Mouse (Mus musculus): ENCODE data around the gene Cnfn.
"Not testable (repeated sequence)": the region's sequence is repeated elsewhere in the genome, so short reads cannot be mapped to it uniquely, and the experiment has no call there.

Cnfn gene

DNA sequence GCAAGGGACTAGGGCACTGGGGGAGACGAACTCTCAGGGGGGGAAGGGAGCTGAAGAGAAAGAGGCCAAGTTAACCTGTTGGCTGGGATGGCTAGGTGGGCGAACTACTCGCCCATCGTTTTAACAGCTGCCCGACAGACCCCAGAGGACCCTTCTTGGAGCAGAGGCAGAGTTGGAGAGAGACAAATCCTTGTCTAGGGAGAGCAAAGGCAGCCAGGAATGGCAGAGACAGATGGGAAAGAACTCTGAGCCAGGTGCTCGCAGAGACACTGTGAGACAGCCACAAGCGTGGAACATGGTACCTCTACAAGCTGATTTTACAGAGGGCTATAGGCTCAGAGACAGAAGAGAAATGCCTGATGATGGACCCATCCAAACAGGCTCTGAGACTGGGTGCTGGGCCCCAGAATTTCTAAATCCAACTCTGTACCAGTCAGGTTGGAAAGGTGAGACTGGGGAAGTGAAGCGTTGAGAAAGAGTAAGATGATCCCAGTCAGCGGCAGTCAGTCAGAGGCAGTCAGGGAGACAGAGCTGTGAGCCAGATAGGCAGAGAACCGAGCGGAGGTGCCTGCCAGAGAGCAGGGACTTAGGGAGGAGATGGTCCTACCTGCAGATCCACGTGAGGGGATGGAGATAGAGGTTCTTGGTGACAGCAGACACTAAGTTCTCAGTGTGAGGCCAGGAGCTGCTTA, at the start of gene Cnfn:
Gene Cnfn (minus strand): TSS at position 667 of the 692 bp plus-strand sequence.
- no peak for DNase-seq (ENCODE audit: low read depth)

DNA sequence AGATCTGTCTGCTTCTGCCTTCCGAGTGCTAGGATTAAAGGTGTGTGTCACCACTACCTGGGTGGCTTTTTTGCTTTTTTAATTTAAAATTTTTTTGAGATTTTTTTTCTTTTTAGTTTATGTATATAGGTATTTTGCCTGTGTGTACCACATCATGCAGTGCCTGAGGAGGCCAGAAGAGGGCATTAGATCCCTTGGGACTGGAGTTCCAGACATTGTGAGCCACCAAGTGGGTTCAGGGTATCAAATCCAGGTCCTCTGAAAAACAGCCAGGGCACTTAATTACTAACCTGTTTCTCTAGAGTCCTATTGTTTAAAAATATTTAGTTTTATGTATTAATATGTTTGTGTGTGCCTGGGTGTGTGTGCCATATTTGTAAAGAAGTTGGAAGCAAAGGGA, 48.1 kb upstream of the Cnfn start:
- DNase-seq (ENCODE audit: low read depth) = no peak

DNA sequence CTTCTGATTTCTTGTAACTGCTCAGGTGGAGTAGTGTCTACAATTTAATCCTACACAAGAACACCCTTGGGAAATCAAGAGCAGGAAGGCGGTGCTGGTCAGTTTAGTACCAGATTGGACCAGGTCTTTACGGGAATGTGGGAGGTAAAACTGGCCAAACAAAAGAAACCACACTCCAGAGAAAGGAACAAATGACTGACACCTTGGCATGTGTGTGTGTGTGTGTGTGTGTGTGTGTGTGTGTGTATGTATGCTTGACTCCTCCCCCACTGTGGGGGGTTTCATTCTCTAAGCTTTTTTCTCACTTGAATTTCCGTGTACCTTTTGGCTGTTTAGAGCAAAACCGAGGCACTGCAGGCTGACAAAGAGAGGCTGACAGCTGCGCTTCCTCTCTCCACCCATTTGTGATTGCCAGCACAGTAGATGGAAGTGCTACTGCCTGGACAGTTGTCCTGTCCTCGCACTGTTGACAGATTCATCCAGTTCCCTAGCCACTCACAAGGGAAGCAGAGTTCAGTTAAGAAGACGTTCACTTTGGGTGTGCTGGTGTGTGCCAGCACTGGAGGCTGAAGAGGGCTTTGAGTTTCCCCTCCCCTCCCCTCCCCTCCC, 43.4 kb upstream of the Cnfn start, which contains the start of gene Cxcl17:
Gene Cxcl17 (minus strand): TSS at position 54 of the 609 bp plus-strand sequence.
- no peak for DNase-seq (ENCODE audit: low read depth)

DNA sequence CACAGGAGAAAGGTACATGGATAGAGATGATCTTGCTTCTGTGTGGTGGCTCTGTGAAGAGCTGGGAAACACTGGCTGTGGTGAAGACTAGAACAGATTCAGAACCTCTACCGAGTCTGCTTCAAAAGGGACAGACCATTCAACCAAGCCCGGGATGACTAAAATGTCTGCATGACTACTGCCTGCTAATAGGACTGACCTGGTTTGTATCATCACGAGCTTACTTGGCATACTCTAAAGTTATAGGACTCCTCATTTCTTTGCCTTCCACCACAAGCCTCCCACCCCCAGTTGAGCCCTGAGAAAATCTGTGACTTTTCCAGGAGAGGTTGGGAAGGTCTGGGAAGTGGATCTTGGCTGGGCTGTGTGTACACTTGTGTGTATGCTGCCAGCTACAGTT, 42.3 kb upstream of the Cnfn start:
- no peak for DNase-seq (ENCODE audit: low read depth)

DNA sequence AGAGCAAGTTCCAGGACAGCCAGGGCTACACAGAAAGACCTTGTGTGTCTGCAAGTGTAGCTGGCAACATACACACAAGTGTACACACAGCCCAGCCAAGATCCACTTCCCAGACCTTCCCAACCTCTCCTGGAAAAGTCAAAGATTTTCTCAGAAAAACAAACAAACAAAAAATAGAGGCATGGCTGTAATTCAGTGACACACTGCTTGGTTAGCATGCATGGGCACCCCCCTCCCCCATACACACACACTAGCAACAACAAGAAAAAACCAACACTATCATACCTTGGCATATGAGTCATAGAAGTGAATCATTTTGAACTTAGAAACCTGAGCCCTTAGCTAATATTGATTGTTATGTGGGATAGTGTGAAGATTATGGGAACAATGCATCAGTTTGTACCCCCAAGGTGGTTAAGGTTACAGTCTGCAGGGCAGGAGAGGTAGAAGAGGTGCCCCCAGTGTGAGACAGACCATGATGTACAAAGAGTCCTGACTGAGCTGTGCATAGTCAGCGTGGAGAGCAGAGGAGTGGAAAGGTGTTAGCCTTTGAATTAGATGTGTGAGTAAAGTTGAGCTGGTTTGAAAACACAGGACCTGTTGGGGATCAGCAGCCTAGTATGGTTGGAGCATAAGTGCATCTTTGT, 41.6 kb upstream of the Cnfn start:
- no peak for DNase-seq (ENCODE audit: low read depth)

DNA sequence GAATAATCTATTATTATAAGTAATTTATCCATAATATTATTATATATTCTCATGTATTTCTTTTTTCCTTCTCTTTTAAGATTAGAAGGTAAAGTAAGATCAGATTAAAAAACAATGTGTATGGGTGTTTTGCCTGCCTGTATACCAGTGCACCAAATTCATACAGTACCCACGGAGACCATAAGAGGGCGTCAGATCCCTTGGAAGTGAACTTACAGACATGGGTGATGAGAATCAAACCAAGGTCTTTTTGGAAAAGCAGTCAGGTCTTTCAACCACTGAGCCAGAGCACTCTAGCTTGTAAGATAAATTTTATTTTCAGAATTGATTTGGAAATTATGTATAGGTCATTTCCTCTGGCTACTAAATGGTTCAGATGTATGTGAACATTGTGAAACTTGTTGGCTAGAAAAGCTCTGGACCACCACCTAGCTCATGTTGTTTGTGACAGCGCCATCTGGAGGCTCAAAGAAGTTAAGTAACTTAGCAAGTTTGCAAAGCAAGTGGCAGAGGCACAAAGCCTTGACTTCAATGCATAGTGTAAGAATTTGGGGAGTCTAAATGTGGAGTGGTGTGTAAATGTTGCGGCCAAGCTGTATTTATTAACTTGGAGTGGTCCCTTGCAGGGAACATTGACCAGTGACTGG, 39.7 kb upstream of the Cnfn start:
- DNase-seq (ENCODE audit: low read depth) = peak; percentile 53

DNA sequence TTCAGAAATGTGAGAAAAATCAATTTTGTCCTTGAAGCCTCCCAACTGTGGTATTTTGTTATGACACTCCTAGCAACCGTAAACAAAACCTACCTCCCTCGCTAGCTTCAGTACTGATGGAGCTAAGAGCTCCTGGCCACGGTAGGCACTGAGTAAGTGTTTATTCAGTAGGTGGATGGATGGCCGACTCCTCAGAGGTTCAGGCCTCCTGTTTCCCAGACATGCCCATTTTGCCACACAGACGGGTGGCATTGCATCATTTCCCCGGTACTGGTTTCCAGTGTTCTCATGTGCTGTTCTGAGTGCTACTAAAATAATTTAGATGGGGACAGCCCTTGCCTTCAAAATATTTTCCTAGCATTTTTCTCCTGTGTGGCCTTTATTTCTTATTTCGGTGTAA, 36.9 kb upstream of the Cnfn start:
- no peak for DNase-seq (ENCODE audit: low read depth)

DNA sequence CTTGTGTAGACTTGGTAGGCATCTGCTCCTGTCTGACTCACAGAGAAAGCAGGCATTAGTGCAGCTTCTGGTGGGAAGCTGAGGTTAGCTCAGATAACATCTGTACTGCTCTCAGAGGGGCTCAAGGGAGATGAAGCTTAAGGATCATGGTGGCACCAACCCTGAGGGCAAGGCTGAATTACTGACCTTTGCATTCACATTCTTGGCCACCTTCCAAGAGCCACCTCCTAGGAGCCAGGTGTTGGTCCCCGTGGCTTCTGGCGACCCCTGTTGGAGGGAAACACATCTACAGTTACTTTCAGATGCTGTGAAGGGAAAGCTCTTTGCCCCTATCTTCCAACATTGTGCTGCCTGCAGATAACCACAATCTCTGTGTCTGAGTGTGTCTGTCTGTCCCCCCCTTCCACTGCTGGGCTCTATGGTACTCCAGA, 33.2 kb upstream of the Cnfn start:
- DNase-seq (ENCODE audit: low read depth) = peak; percentile 68

DNA sequence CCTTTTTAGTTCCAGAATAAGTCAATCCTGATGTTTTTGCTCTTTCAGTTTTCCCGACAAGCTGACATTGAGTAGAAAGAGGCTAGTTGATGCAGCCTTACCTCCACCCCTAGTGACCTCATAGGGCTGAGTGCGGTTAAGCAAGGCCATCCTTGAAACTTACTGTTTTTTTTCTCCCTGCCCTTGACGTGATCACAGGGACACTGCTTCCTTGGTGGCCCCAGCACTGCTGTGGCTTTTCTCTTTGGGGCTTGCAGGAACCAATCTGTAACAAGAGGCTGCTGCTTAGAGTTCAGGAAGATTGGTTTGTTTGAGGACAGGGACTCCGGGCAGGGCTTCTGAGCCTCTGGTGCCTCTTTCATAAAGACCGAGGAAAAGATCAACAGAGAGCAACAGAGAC, 32.5 kb upstream of the Cnfn start:
- DNase-seq (ENCODE audit: low read depth) = no peak

DNA sequence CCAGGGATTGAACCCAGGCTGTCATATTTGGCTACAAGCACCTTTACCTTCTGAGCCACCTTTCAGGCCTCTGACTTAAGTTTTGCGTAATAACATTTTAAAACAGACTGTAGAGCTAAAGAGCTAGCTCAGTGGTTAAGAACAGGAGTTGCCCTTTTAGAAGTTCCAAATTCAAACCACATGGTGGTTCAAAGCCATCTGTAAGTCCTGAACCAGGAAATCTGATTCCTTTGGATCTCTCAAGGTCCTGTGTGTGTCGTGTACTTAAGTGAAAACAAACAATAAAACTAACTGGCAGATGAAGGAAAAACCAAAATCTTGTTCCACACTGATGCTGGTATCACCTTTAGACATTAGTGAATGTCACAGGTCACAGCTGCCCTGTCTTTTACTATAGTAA, 32.0 kb upstream of the Cnfn start:
- DNase-seq (ENCODE audit: low read depth) = no peak

DNA sequence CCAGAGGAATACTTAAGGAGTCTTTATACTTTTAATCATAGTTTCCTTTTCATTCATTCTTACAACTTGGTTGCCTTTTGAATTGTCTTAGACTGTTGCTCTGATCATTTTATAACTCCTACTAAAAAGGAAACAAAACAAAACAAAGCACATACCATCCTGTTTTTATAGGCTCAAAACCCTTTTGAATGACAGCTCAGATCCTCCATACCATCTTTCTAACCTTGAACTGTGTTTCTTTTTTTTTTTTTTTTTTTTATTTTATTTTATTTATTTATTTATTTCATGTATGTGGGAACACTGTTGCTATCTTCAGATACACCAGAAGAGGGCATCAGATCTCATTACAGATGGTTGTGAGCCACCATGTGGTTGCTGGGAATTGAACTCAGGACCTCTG, 29.5 kb upstream of the Cnfn start:
- DNase-seq (ENCODE audit: low read depth) = not testable (repeated sequence)

DNA sequence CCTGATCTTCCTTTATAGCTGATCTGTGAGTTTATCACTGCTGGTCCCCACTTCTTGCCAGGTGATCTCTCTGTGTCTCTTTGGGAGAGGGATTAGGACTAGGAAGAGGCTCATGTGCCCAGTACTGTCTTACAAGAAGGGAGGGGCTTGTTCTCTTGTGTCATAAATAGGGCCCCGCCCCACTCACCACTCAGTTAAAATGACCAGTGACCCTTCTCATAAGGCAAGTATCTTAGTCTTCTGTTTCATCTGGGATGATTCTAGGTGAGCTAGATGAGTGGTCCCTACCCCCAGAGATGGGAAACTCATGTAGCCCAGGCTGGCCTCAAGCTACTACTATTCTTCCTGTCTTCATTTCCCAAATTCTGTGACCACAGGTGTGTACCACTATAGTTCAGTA, 29.1 kb upstream of the Cnfn start, which contains the start of gene Lipe:
Gene Lipe (minus strand): TSS at position 101 of the 400 bp plus-strand sequence.
- DNase-seq (ENCODE audit: low read depth) = no peak

DNA sequence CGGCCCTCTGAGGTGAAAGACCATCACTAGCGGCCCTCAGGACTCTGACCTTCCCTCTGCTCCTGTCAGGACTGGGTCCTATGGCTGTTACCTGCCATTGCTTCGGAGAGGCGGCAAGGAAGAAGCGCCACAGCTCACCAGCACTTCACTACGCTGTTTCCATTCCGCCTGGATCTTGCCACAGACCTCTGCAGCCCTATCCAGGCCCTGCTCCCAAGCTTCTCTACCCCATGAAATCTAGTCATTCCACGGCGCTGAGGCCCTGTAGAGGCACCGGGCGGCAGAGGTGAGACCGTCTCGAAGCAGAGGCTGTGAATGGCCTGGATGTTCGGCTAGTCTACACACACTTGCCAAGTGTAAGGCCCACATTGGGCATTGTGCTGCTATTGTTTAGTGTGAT, 27.1 kb upstream of the Cnfn start:
- no peak for DNase-seq (ENCODE audit: low read depth)

DNA sequence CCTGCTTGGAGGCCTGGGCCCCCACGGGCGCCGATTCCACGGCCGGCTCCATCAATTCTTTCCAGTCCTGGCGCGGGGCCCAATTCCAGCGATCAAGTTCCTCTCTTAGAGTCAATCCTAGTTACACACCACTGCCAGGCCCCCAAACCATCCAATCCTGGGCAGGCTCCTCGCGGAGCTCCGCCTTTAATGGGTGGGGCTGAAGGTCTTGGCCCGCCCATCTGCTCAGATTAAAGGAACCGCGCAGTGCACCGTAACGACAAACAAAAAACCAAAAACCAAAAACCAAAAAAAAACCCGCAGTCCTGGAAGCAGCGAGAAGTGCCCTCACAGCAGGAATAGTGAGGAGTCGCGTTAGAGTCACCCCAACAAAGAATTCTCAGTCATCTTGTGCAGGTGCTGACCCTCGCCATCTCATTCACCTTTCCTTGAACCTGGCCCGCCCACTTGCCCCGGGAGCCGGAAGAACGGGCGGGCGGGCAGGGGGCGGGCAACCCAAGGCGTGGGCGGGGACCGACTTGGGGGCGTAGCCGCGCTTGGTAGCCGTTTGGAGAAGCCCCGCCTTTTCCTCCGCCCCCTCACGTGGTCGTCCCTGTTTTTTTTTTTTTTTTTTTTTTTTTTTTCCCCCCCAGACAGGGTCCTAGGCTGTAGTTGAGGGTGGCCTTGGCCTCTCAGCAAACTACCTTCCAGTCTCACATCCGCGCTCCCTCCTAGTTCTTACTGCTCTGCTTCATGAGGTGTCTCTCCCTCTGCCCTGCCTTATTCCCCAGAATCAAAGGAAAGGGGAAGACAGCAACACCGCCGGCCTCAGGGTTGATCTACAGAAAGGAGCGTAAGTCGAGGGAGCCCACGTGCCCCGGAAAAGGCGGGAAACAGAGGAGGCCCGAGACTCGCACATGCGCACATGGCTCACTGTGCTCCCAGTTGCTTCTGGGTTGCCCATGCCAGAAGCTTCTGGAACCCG, 26.3 kb upstream of the Cnfn start:
- peak; percentile 97 for DNase-seq (ENCODE audit: low read depth)

DNA sequence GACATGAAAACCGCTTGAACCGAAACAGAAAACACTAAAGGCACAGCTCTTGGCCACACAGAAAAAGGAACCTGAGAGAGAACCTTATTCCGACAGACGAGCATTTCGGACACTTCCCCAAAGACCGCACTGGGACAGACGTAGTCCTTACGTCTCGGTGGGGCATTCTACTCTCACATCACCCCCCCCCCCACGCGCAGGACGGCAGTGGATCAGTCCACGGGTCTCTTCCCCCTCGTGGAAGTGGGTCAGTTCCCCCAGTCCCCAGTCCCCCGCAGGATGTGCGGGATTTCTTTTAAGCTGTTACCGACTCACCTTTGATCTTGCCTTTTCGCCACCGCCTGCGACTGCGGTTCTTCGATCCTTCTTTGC, 25.6 kb upstream of the Cnfn start:
- no peak for DNase-seq (ENCODE audit: low read depth)

DNA sequence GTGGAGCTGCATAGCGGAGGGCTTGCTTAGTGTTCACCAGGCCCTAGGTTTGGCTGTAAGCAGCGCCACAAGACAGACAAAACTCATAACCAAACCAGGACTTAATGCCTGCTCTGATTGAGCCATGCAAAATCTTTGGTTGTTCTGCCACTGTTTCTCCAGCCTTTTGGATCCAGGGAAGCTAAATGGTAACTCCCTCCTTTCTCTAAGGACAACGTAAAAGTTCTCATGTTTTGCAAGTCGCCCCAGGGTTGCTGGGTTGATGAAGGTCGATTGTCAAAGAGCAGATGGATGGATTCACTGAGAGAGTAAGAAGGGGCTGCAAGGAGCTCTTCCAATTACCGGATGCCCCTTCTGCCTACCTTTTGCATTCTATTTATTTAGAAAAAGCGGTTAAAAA, 25.2 kb upstream of the Cnfn start:
- DNase-seq (ENCODE audit: low read depth) = no peak

DNA sequence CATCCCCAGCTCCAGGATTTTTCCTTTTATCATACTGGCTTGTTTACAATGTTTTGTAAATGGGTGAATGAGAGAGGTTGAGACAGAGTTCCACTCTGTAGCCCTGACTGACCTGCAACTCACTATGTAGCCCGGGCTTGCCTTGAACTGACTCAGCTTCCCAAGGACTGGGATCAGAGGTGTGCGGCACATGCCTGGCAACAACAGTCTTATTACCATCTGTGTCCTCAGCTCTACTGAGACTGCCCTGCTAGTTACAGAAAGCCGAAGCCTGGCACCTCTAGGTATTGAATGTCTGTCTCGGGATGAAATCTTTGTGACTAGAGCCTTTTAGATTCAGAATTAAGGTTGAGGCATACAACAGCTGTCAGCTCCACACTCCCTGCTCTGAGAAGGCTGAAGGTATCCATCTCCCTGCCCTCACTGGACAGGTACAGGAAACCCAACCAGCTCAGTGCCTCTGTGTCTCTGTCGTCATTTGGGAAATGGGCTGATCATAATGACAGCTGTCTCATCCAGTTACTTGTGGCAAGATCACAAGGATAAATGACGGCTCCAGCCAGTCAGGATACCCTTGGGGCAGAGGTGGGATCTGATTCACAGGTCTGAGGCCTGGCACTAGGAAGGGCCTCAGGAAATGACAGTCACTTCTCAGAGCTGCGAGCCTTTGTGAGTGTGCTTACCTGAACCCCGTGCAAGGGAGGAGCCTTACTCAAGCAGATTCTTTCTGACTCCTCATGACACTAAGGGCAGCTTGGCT, 24.1 kb upstream of the Cnfn start:
- no peak for DNase-seq (ENCODE audit: low read depth)

DNA sequence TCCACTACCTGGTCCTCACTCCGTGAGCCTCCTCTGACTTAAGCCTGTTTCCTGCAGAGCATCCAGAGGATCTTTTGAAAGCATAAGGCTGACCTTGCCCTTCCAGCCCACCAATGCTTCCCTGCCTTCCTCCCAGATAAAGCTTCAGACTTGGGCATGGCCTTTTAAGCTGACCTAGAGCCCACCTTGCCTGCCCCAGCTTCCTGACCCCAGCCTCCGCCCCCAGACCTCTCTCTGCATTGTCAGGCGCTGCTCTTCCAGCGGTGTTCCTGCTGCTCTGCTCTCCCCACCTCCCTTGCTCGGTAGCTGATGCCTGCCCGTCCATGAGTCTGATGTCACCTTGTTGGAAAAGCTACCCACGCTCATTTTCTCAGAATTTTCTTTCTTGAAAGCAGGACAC, 23.3 kb upstream of the Cnfn start:
- DNase-seq (ENCODE audit: low read depth) = no peak

DNA sequence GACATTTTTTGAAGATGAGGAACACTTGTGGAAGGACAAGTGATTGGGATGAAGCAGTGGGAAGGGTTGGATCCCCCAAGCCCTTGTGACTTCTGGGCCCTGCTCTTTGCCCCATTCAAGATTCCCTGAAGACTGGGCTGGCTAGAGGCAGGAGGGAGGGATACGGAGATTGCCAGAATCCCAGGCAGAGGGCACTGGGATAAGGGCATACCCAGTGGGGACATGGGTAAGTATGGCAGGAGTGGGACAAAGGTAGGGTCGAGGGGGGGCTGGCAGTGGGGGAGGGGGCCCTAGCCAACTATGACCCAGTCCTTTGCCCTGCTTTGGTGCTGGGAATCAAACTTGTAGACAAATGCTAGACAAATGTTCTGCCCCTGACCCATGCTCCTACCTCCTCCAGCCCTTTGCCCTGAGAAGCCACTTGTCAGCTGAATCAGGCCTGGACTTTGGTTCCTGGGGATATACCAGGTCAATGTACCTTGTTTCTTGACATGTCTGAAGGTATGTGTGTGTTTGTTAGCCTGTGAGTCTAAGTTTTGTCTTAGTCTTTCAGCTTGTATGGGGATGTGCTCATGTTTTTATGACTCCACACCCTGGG, 22.4 kb upstream of the Cnfn start:
- DNase-seq (ENCODE audit: low read depth) = no peak

DNA sequence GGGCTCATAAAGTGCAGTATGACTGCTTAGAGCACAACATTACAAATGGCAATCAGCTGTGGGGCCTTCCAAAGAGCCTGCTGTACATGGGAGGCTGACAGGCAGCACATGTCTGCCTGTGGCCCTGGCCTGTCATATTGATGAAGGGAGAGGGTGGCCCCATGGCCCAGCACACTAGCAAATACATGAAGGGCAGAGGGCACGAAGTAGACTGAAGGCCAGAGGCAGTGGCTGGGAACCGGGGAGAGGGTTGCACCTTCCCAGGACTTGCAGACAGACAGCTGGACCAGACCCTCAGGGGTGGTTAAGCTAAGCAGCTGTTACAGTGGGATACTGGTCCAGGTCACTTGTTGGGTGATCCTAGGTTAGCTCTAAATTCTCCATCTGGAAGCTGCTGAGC, 21.5 kb upstream of the Cnfn start:
- no peak for DNase-seq (ENCODE audit: low read depth)

Data from naive thymus-derived CD4-positive, alpha-beta T cell, adult 2 months (primary cell).